12 mouse cellular contexts compared by ENCODE assay signal in genomic region chr1:58773905-58774304, GRCm38 (mm10). TPM values are rescaled to one million over a fixed set of nuclear protein-coding genes. Genes with fewer than 3 reads are reported as not detected.
A peak's percentile ranks its signal among the peaks of the same experiment; 100 is the strongest.
DNase-seq lines count a peak whose midpoint lies in the region; ATAC-seq lines count a peak whose summit lies in the region.
"Had no signal": no experiment of that assay in that cellular context is flagged by ENCODE, and none has a peak within 500 bp of the region (broad histone marks: within the 10 kb centered on the region; RNA-seq: fewer than 3 reads in every experiment).

No protein-coding gene starts in this region.

- peak; percentile 16; the same call in 1 of the 2 replicates for ATAC-seq in frontal cortex, adult (ENCODE audit: low TSS enrichment)
- ATAC-seq in lung, embryonic 16.5 days (ENCODE audit: low read depth): 0 out of 2 replicates have a peak, but pooled peaks have one; percentile 23
- ATAC-seq in heart, embryonic 11.5 days (replicated peaks; ENCODE audit: insufficient number of reproducible peaks, low FRiP score, low TSS enrichment): no peak

- H3K9me3 ChIP-seq in lung, embryonic 16.5 days (ENCODE audit: control insufficient read depth, low read length): no peaks in the 10 kb centered on the region
- no peaks in the 10 kb centered on the region for H3K9me3 ChIP-seq in heart, embryonic 11.5 days (replicated peaks; ENCODE audit: control insufficient read depth, low read length)
- H3K9me3 ChIP-seq: midbrain, embryonic 10.5 days had no signal

- H3K4me1 ChIP-seq in lung, embryonic 16.5 days (replicated peaks; ENCODE audit: control insufficient read depth, insufficient read depth, low read length): no peaks in the 10 kb centered on the region
- H3K4me1 ChIP-seq in heart, embryonic 11.5 days (ENCODE audit: control insufficient read depth, insufficient read depth, low read length): no peaks in the 10 kb centered on the region
- H3K4me1 ChIP-seq: midbrain, embryonic 10.5 days had no signal

- DNase-seq in frontal cortex, postnatal 36 days (ENCODE audit: low spot score in 2 of 2): no peak
- no peak for DNase-seq in lung, adult 18-20 months
- peak; percentile 24 for DNase-seq in NIH3T3 (ENCODE audit: low read depth)
- no peak for DNase-seq in left cerebral cortex, adult 8-10 months (ENCODE audit: low spot score in 2 of 2)
- DNase-seq: gastrocnemius, postnatal 14 days; heart, postnatal 10 days; left cerebral cortex, postnatal 4 days had no signal

- no peaks in the 10 kb centered on the region for H3K27me3 ChIP-seq in lung, embryonic 16.5 days (ENCODE audit: control insufficient read depth, insufficient read depth, low read depth, low read length)
- no peaks in the 10 kb centered on the region for H3K27me3 ChIP-seq in heart, embryonic 11.5 days (ENCODE audit: control insufficient read depth, insufficient read depth, low read length)

- H3K79me2 ChIP-seq in macrophage (ENCODE audit: inconsistent target): no peaks in the 10 kb centered on the region

- no peaks in the 10 kb centered on the region for H3K36me3 ChIP-seq in lung, embryonic 16.5 days (ENCODE audit: control insufficient read depth, insufficient read depth, low read length)
- no peaks in the 10 kb centered on the region for H3K36me3 ChIP-seq in macrophage (ENCODE audit: inconsistent target)
- no peaks in the 10 kb centered on the region for H3K36me3 ChIP-seq in heart, embryonic 11.5 days (ENCODE audit: control insufficient read depth, insufficient read depth, low read length)
- H3K36me3 ChIP-seq: midbrain, embryonic 10.5 days had no signal

- H3K4me3 ChIP-seq in lung, embryonic 16.5 days (ENCODE audit: low read length): no peak overlapping the region
- H3K4me3 ChIP-seq in macrophage (ENCODE audit: inconsistent target): no peak overlapping the region
- H3K4me3 ChIP-seq in heart, embryonic 11.5 days (ENCODE audit: low read depth, low read length): no peak overlapping the region
- H3K4me3 ChIP-seq: midbrain, embryonic 10.5 days had no signal

- no peak overlapping the region for H3K27ac ChIP-seq in lung, embryonic 16.5 days (ENCODE audit: low read length)
- peak overlapping the region; percentile 93 for H3K27ac ChIP-seq in macrophage
- no peak overlapping the region for H3K27ac ChIP-seq in heart, embryonic 11.5 days (ENCODE audit: low read depth, low read length)
- H3K27ac ChIP-seq: midbrain, embryonic 10.5 days had no signal

- no peak overlapping the region for H3K4me2 ChIP-seq in lung, embryonic 16.5 days (ENCODE audit: low read depth, low read length)
- no peak overlapping the region for H3K4me2 ChIP-seq in heart, embryonic 11.5 days

- H3K9ac ChIP-seq in lung, embryonic 16.5 days (ENCODE audit: low read length): no peak overlapping the region
- H3K9ac ChIP-seq in heart, embryonic 11.5 days (ENCODE audit: low read depth, low read length): no peak overlapping the region

- WGBS in lung, embryonic 16.5 days: 63% methylated on average over 2 of the region's 2 CpGs
- 19% methylated on average over 2 of the region's 2 CpGs for WGBS in macrophage (ENCODE audit: missing documents)
- WGBS in heart, embryonic 11.5 days (ENCODE audit: insufficient replicate concordance): 58% methylated on average over 2 of the region's 2 CpGs

RNA-seq across cellular contexts. Expression of gene Casp8, which starts 21.3 kb away (rescaled TPM):
- 54.7 TPM in 2 replicates for polyA plus RNA-seq in lung, embryonic 16.5 days (2015; fragmentation: Nextera tagmentation; extraction: Ambion mirVana)
- 100 to 1,000 TPM in 14 of 26 experiments, 10 to 100 TPM in 12; 43.7 to 128 (median 103) TPM for total RNA-seq in macrophage (2018; cell fraction: chromatin; rRNA removed)
- total RNA-seq in macrophage (2018; cell fraction: cytosol; rRNA removed): 100 to 1,000 TPM in 12 of 26 experiments, 10 to 100 TPM in 14; 70.9 to 125 (median 96.1) TPM
- total RNA-seq in macrophage (2018; cell fraction: nucleus; rRNA removed): 100 to 1,000 TPM in 17 of 26 experiments, 10 to 100 TPM in 9; 60.2 to 219 (median 108) TPM
- polyA plus RNA-seq in macrophage (2018): 86.3 to 116 TPM (median 89.4 TPM) in 3 replicates
- total RNA-seq in left cerebral cortex, adult 8-10 months (2022): 1 to 10 TPM; 2.0 to 4.2 (median 3.1) TPM
- polyA plus RNA-seq in heart, embryonic 11.5 days (2014; fragmentation: Nextera tagmentation; extraction: Ambion mirVana): 23.8 and 25.8 TPM in 2 replicates
